Mouse (Mus musculus) testis, adult 2 months (tissue): ENCODE data around the gene Eaf1. TPM values are rescaled to one million over a fixed set of nuclear protein-coding genes. Genes with fewer than 3 reads are reported as not detected.

ENCODE experiments used
- H3K27ac ChIP-seq: fragments of 200-500 bp; 2 replicates; pipeline ENCODE4 v1.5.1; 2012; ENCODE audit warnings: low read depth, low read length; ENCODE audit not compliant: control insufficient read depth, insufficient read depth
- H3K27me3 ChIP-seq: fragments of 200-500 bp; 2 replicates; pipeline ENCODE4 v1.6.1; 2012; ENCODE audit warnings: mild to moderate bottlenecking, low read length, moderate library complexity; ENCODE audit not compliant: control insufficient read depth, insufficient read depth
- H3K36me3 ChIP-seq: fragments of 200-500 bp; 2 replicates; pipeline ENCODE4 v1.6.1; 2012; ENCODE audit warnings: mild to moderate bottlenecking, low read length; ENCODE audit not compliant: control insufficient read depth, insufficient read depth
- H3K4me1 ChIP-seq: fragments of 200-500 bp; 2 replicates; pipeline ENCODE4 v1.6.1; 2012; ENCODE audit warnings: low read length; ENCODE audit not compliant: control insufficient read depth, insufficient read depth
- H3K4me3 ChIP-seq: fragments of 200-500 bp; 2 replicates; pipeline ENCODE4 v1.5.1; 2012; ENCODE audit warnings: low read depth, mild to moderate bottlenecking, low read length, moderate library complexity, mixed read lengths; ENCODE audit not compliant: control insufficient read depth
- CTCF ChIP-seq: fragments of 200-500 bp; IDR thresholded peaks from 2 replicates; pipeline ENCODE4 v1.5.1; 2012; ENCODE audit warnings: low read depth, mild to moderate bottlenecking, inconsistent platforms, low read length, moderate library complexity; ENCODE audit not compliant: control insufficient read depth, insufficient read depth, insufficient replicate concordance
- POLR2A ChIP-seq: fragments of 200-500 bp; IDR thresholded peaks from 2 replicates; pipeline ENCODE4 v1.6.1; 2012; ENCODE audit warnings: low read depth, mild to moderate bottlenecking, inconsistent platforms, low read length, moderate library complexity; ENCODE audit not compliant: control insufficient read depth
- polyA plus RNA-seq: library from polyadenylated mRNA; depleted of rRNA; stranded (reverse); fragments of >200 nt; gene quantifications from 2 replicates; pipeline ENCODE4 v1.2.3, GENCODE M21; 2012; rRNA removed

Eaf1 gene
- polyA plus RNA-seq, 1 experiment = 27.1 TPM

DNA sequence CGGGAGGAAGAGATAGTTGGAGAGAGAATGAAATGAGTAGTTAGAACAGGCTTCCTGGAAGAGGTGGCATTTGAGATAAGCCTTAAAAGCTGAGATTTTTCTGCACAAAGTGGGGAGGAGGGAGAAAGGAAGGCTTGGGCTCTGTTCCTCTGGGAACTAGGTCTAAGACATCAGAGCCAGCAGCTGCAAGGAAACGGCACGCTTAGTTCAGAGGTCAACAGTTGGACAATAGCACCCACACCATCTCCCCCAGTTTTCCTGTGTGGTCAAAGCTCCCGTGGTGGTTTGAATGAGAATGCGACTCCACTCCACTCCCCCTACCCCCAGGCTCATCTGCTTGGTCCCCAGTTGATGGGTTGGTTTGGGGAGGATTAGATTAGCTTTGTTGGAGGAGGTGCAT, 65.0 kb downstream of the Eaf1 start:
- Histone ChIP-seq H3K4me1 (no peaks in the 10 kb centered on the region; the same call in 1 of the 2 replicates), H3K27ac (no peak overlapping the region), H3K36me3 (no peaks in the 10 kb centered on the region), H3K4me3 (no peak overlapping the region), H3K27me3 (no peaks in the 10 kb centered on the region)
- no peak for TF ChIP-seq CTCF
- no peak for TF ChIP-seq POLR2A

Other genes with a start within 250 kb of the Eaf1 start
- 1,194 and 1,232 TPM in 2 replicates for gene Phf7, start 243.1 kb upstream of the Eaf1 start, polyA plus RNA-seq
- gene Bap1, start 242.9 kb upstream of the Eaf1 start, polyA plus RNA-seq = 84.1 and 84.7 TPM in 2 replicates
- gene Dnah1, start 170.5 kb upstream of the Eaf1 start, polyA plus RNA-seq = 54.0 and 54.2 TPM in 2 replicates
- 6.5 and 8.5 TPM in 2 replicates for gene Capn7, start 157.8 kb upstream of the Eaf1 start, polyA plus RNA-seq
- 39.6 and 41.2 TPM in 2 replicates for gene Sh3bp5, start 58.3 kb upstream of the Eaf1 start, polyA plus RNA-seq
- 30.9 and 35.4 TPM in 2 replicates for gene Mettl6, start 641 bp downstream of the Eaf1 start, polyA plus RNA-seq
- 51.5 and 108 TPM in 2 replicates for gene Colq, start 96.9 kb downstream of the Eaf1 start, polyA plus RNA-seq
- 0.76 and 1.2 TPM in 2 replicates for gene Gm49387, start 146.5 kb downstream of the Eaf1 start, polyA plus RNA-seq
- 6.6 and 7.7 TPM in 2 replicates for gene Btd, start 146.6 kb downstream of the Eaf1 start, polyA plus RNA-seq
- 11.3 and 15.1 TPM in 2 replicates for gene Hacl1, start 146.9 kb downstream of the Eaf1 start, polyA plus RNA-seq